Mouse (Mus musculus): ENCODE data around the gene Acp5. TPM values are rescaled to one million over a fixed set of nuclear protein-coding genes. Genes with fewer than 3 reads are reported as not detected.

The Acp5 gene
- polyA plus RNA-seq, 2 experiments from 2014 or later: 208 to 219 TPM

- ATAC-seq: no peak
Measured at GRCm38 (mm10) chr9:22092746-22093145, 42.8 kb downstream of the Acp5 start.

GRCm38 (mm10) chr9:22089986-22090385 is 45.5 kb downstream of the Acp5 start:
- ATAC-seq: no peak

GRCm38 (mm10) chr9:22089281-22089680 is 46.2 kb downstream of the Acp5 start:
- no peak for ATAC-seq

GRCm38 (mm10) chr9:22087034-22087618 is 48.4 kb downstream of the Acp5 start:
- ATAC-seq: no peak

GRCm38 (mm10) chr9:22086012-22086411 is 49.5 kb downstream of the Acp5 start:
- no peak for ATAC-seq

- peak; percentile 98 for ATAC-seq
Measured at GRCm38 (mm10) chr9:22085022-22085834, 50.3 kb downstream of the Acp5 start, which contains the start of gene Ecsit. TSS of gene Ecsit (minus strand) at chr9:22085438.

- ATAC-seq: no peak
Measured at GRCm38 (mm10) chr9:22084667-22085021, 50.9 kb downstream of the Acp5 start.

Other genes starting within 250 kb of the Acp5 start
- 1 to 10 TPM; 5.8 to 7.1 TPM for gene Rab3d, start 217.5 kb downstream of the Acp5 start, polyA plus RNA-seq (2017; shearing (Covaris generic))
- not detected for gene Ccdc159, start 208.2 kb downstream of the Acp5 start, polyA plus RNA-seq (2017; shearing (Covaris generic))
- gene Tmem205, start 208.2 kb downstream of the Acp5 start, polyA plus RNA-seq (2017; shearing (Covaris generic)): 1 to 10 TPM; 2.6 to 4.7 TPM
- under 1 TPM; 0.17 to 0.36 TPM for gene Plppr2, start 198.7 kb downstream of the Acp5 start, polyA plus RNA-seq (2017; shearing (Covaris generic))
- gene Swsap1, start 180.0 kb downstream of the Acp5 start, polyA plus RNA-seq (2017; shearing (Covaris generic)): 1 to 10 TPM; 2.1 to 3.8 TPM
- under 1 TPM in 1 of 2 experiments, not detected in 1; 0.36 TPM for gene Epor, start 172.2 kb downstream of the Acp5 start, polyA plus RNA-seq (2017; shearing (Covaris generic))
- gene Rgl3, start 146.3 kb downstream of the Acp5 start, polyA plus RNA-seq (2017; shearing (Covaris generic)): not detected
- gene Ccdc151, start 133.1 kb downstream of the Acp5 start, polyA plus RNA-seq (2017; shearing (Covaris generic)): not detected
- 10 to 100 TPM; 28.9 to 43.9 TPM for gene Prkcsh, start 132.9 kb downstream of the Acp5 start, polyA plus RNA-seq (2017; shearing (Covaris generic))
- gene Elavl3, start 83.7 kb downstream of the Acp5 start, polyA plus RNA-seq (2017; shearing (Covaris generic)): not detected
- gene Gm49318, start 64.5 kb downstream of the Acp5 start, polyA plus RNA-seq (2017; shearing (Covaris generic)): not detected
- gene Zfp653, start 64.3 kb downstream of the Acp5 start, polyA plus RNA-seq (2017; shearing (Covaris generic)): 1 to 10 TPM; 3.3 to 4.0 TPM
- 10 to 100 TPM; 31.0 to 31.1 TPM for gene Ecsit, start 50.3 kb downstream of the Acp5 start, polyA plus RNA-seq (2017; shearing (Covaris generic))
- gene Cnn1, start 36.5 kb downstream of the Acp5 start, polyA plus RNA-seq (2017; shearing (Covaris generic)): not detected
- gene Elof1, start 18.5 kb downstream of the Acp5 start, polyA plus RNA-seq (2017; shearing (Covaris generic)): 100 to 1,000 TPM in 1 of 2 experiments, 10 to 100 TPM in 1; 96.8 to 108 TPM
- 10 to 100 TPM; 49.5 to 56.8 TPM for gene Pigyl, start 21.1 kb upstream of the Acp5 start, polyA plus RNA-seq (2017; shearing (Covaris generic))
- under 1 TPM in 1 of 2 experiments, not detected in 1; 0.17 TPM for gene Zfp872, start 52.4 kb upstream of the Acp5 start, polyA plus RNA-seq (2017; shearing (Covaris generic))
- gene Zfp809, start 90.0 kb upstream of the Acp5 start, polyA plus RNA-seq (2017; shearing (Covaris generic)): 10 to 100 TPM; 42.6 to 43.0 TPM
- 1 to 10 TPM; 6.3 to 7.1 TPM for gene Zfp599, start 124.2 kb upstream of the Acp5 start, polyA plus RNA-seq (2017; shearing (Covaris generic))
- 10 to 100 TPM; 14.1 to 14.6 TPM for gene Zfp810, start 171.9 kb upstream of the Acp5 start, polyA plus RNA-seq (2017; shearing (Covaris generic))